Mouse (Mus musculus): ENCODE data around the gene Zfp775. TPM values are rescaled to one million over a fixed set of nuclear protein-coding genes. Genes with fewer than 3 reads are reported as not detected.
A peak's percentile ranks its signal among the peaks of the same experiment; 100 is the strongest.

Zfp775 gene
- total RNA-seq, 2 experiments from 2014 or later = 1.7 TPM; not detected in 1

DNA sequence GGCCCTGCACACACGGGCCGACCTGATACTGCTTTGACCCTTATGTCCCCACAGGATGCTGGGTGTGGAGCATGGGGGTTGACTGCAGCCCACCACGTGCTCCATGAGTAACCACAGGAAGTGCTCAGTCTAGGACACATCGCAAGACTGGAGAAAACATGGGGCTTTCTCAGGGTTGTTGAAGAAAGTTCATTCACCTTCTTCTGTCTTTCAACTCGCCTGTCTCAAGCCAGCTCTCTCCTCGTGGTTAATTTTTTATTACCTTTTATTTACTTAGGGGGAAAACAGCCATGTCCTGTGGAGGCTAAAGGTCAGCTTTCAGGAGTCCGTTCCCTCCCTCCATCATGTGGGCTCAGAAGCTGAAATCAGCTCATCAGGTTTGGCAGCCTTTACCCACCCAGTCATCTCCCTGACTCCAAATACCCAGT is 64.3 kb downstream of the Zfp775 start:
- ATAC-seq (replicated peaks; ENCODE audit: poor library complexity, severe bottlenecking) = no peak

DNA sequence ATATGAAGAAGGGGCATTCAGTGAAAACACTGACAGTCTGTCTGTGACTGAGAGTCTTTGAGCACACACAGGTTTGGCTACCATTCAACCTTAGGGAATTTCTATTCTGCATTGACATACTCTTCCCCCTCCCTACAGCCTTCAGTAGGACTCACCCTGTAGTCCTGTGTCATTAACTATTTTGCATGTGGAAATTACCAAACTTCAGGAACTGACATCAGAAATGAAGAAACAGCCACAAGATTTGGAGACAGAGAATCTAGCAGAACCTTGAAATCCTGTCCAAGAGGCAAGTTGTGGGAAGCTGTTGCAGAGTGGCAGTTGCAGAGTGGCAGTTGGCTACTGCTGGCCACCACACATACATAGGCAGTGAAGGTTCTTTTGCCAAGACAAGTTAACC is 66.2 kb downstream of the Zfp775 start:
- peak; percentile 76 for ATAC-seq (replicated peaks; ENCODE audit: poor library complexity, severe bottlenecking)

DNA sequence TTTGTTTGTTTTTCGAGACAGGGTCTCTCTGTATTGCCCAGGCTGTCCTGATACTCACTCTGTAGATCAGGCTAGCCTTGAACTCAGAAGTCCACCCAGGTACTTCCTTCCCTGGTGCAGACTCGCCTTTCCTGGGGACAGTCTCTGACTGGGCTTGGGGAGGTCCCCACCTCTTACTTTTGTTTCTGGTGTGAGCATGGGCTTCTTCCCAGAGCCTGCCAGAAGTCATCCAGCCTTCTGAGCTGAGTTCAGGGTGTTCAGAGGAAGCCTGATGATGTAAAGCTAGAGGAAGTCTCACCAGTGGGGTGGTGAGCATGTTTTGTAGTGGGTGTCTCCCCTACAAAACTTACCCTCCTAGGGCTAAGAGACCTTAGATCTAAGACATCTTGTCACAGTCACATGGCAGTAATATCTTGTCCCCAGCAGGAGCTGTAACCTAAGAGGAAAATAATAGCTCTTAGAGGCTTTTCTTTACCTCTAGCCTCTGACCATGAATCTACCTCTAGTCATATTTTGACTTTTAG is 67.6 kb downstream of the Zfp775 start:
- no peak for ATAC-seq (replicated peaks; ENCODE audit: poor library complexity, severe bottlenecking)

Other genes with a start within 250 kb of the Zfp775 start
- 2.7 and 6.7 TPM in 2 replicates for gene Krba1, start 206.5 kb upstream of the Zfp775 start, total RNA-seq (2014; fragmentation: Nextera tagmentation)
- gene Krba1, start 206.5 kb upstream of the Zfp775 start, total RNA-seq (2017) = 0.98 and 1.8 TPM in 2 replicates
- gene Zfp467, start 156.2 kb upstream of the Zfp775 start, total RNA-seq (2014; fragmentation: Nextera tagmentation) = 3.0 and 6.3 TPM in 2 replicates
- 0.57 and 3.1 TPM in 2 replicates for gene Zfp467, start 156.2 kb upstream of the Zfp775 start, total RNA-seq (2017)
- gene Sspo, start 153.8 kb upstream of the Zfp775 start, total RNA-seq (2014; fragmentation: Nextera tagmentation) = not detected in 2 replicates
- gene Sspo, start 153.8 kb upstream of the Zfp775 start, total RNA-seq (2017) = not detected in 2 replicates
- not detected in 2 replicates for gene Atp6v0e2, start 64.4 kb upstream of the Zfp775 start, total RNA-seq (2014; fragmentation: Nextera tagmentation)
- gene Atp6v0e2, start 64.4 kb upstream of the Zfp775 start, total RNA-seq (2017) = not detected in 2 replicates
- gene Lrrc61, start 47.3 kb upstream of the Zfp775 start, total RNA-seq (2014; fragmentation: Nextera tagmentation) = 11.3 and 12.5 TPM in 2 replicates
- 5.4 and 7.3 TPM in 2 replicates for gene Lrrc61, start 47.3 kb upstream of the Zfp775 start, total RNA-seq (2017)
- gene Rarres2, start 29.3 kb upstream of the Zfp775 start, total RNA-seq (2014; fragmentation: Nextera tagmentation) = not detected in 2 replicates
- not detected in 2 replicates for gene Rarres2, start 29.3 kb upstream of the Zfp775 start, total RNA-seq (2017)
- not detected in 2 replicates for gene Gm45021, start 12.5 kb upstream of the Zfp775 start, total RNA-seq (2014; fragmentation: Nextera tagmentation)
- not detected in 2 replicates for gene Gm45021, start 12.5 kb upstream of the Zfp775 start, total RNA-seq (2017)
- 15.2 and 18.8 TPM in 2 replicates for gene Repin1, start 8.2 kb upstream of the Zfp775 start, total RNA-seq (2014; fragmentation: Nextera tagmentation)
- 10.6 and 12.0 TPM in 2 replicates for gene Repin1, start 8.2 kb upstream of the Zfp775 start, total RNA-seq (2017)
- not detected in 2 replicates for gene Gm44965, start 8.1 kb upstream of the Zfp775 start, total RNA-seq (2014; fragmentation: Nextera tagmentation)
- not detected in 2 replicates for gene Gm44965, start 8.1 kb upstream of the Zfp775 start, total RNA-seq (2017)
- gene AI854703, start 24.7 kb downstream of the Zfp775 start, total RNA-seq (2014; fragmentation: Nextera tagmentation) = 1.3 TPM in 1 of 2 replicates, not detected in the other
- gene AI854703, start 24.7 kb downstream of the Zfp775 start, total RNA-seq (2017) = 0.05 and 0.13 TPM in 2 replicates
- gene Gimap8, start 45.2 kb downstream of the Zfp775 start, total RNA-seq (2014; fragmentation: Nextera tagmentation) = not detected in 2 replicates
- gene Gimap8, start 45.2 kb downstream of the Zfp775 start, total RNA-seq (2017) = 0.34 and 0.72 TPM in 2 replicates
- gene Gimap9, start 74.1 kb downstream of the Zfp775 start, total RNA-seq (2014; fragmentation: Nextera tagmentation) = 8.3 and 10.3 TPM in 2 replicates
- gene Gimap9, start 74.1 kb downstream of the Zfp775 start, total RNA-seq (2017) = 9.4 and 16.1 TPM in 2 replicates
- not detected in 2 replicates for gene Gimap4, start 82.5 kb downstream of the Zfp775 start, total RNA-seq (2014; fragmentation: Nextera tagmentation)
- gene Gimap4, start 82.5 kb downstream of the Zfp775 start, total RNA-seq (2017) = 0.60 and 1.3 TPM in 2 replicates
- gene Gimap6, start 106.2 kb downstream of the Zfp775 start, total RNA-seq (2014; fragmentation: Nextera tagmentation) = 0.58 and 1.4 TPM in 2 replicates
- 4.1 and 6.3 TPM in 2 replicates for gene Gimap6, start 106.2 kb downstream of the Zfp775 start, total RNA-seq (2017)
- 11.1 TPM in 1 of 2 replicates, not detected in the other for gene Gm28053, start 116.5 kb downstream of the Zfp775 start, total RNA-seq (2014; fragmentation: Nextera tagmentation)
- gene Gm28053, start 116.5 kb downstream of the Zfp775 start, total RNA-seq (2017) = 3.1 TPM in 1 of 2 replicates, not detected in the other
- not detected in 2 replicates for gene Gimap7, start 116.6 kb downstream of the Zfp775 start, total RNA-seq (2014; fragmentation: Nextera tagmentation)
- gene Gimap7, start 116.6 kb downstream of the Zfp775 start, total RNA-seq (2017) = not detected in 2 replicates
- 0.43 and 3.1 TPM in 2 replicates for gene Gimap1, start 137.0 kb downstream of the Zfp775 start, total RNA-seq (2014; fragmentation: Nextera tagmentation)
- gene Gimap1, start 137.0 kb downstream of the Zfp775 start, total RNA-seq (2017) = 0.93 and 2.0 TPM in 2 replicates
- 0.75 TPM in 1 of 2 replicates, not detected in the other for gene Gimap5, start 144.1 kb downstream of the Zfp775 start, total RNA-seq (2014; fragmentation: Nextera tagmentation)
- gene Gimap5, start 144.1 kb downstream of the Zfp775 start, total RNA-seq (2017) = 0.09 TPM in 1 of 2 replicates, not detected in the other
- not detected in 2 replicates for gene Gimap3, start 168.8 kb downstream of the Zfp775 start, total RNA-seq (2014; fragmentation: Nextera tagmentation)
- gene Gimap3, start 168.8 kb downstream of the Zfp775 start, total RNA-seq (2017) = 0.34 TPM in 1 of 2 replicates, not detected in the other
- 36.2 and 69.4 TPM in 2 replicates for gene Tmem176a, start 238.9 kb downstream of the Zfp775 start, total RNA-seq (2014; fragmentation: Nextera tagmentation)
- gene Tmem176a, start 238.9 kb downstream of the Zfp775 start, total RNA-seq (2017) = 18.9 and 45.3 TPM in 2 replicates
- gene Tmem176b, start 239.4 kb downstream of the Zfp775 start, total RNA-seq (2014; fragmentation: Nextera tagmentation) = 127 TPM in 2 replicates
- gene Tmem176b, start 239.4 kb downstream of the Zfp775 start, total RNA-seq (2017) = 88.4 and 105 TPM in 2 replicates